Mouse (Mus musculus): Measurements from ENCODE around the gene Glt28d2. TPM values are rescaled to one million over a fixed set of nuclear protein-coding genes. Genes with fewer than 3 reads are reported as not detected.
A peak's percentile ranks its signal among the peaks of the same experiment; 100 is the strongest.

Gene Glt28d2
- polyA plus RNA-seq, 1 experiment: 1.0 TPM

- no peak for TF ChIP-seq POLR2A (IDR thresholded peaks at IDR 0.05; ENCODE audit: low read depth, low read length)
- TF ChIP-seq CTCF (IDR thresholded peaks at IDR 0.05; ENCODE audit: borderline replicate concordance, insufficient read depth, low read length): no peak
- H3K4me3 ChIP-seq (ENCODE audit: insufficient read depth, low read length): no peak overlapping the region
- H3K4me1 ChIP-seq (ENCODE audit: control insufficient read depth, insufficient read depth, low read length): peaks cover 3% of the 10 kb centered on the region; the same call in 1 of the 2 replicates
- H3K27ac ChIP-seq (ENCODE audit: insufficient read depth, low read length): peak overlapping the region; percentile 22; the same call in 1 of the 2 replicates
Measured at GRCm38 (mm10) chr3:85880687-85881086, 6.6 kb downstream of the Glt28d2 start.

- Histone ChIP-seq H3K4me1 (ENCODE audit: control insufficient read depth, insufficient read depth, low read length) (peaks cover 3% of the 10 kb centered on the region; the same call in 1 of the 2 replicates), H3K4me3 (ENCODE audit: insufficient read depth, low read length) (no peak overlapping the region), H3K27ac (ENCODE audit: insufficient read depth, low read length) (no peak overlapping the region)
- TF ChIP-seq CTCF (IDR thresholded peaks at IDR 0.05; ENCODE audit: borderline replicate concordance, insufficient read depth, low read length): no peak
- no peak for TF ChIP-seq POLR2A (IDR thresholded peaks at IDR 0.05; ENCODE audit: low read depth, low read length)
Measured at GRCm38 (mm10) chr3:85880068-85880467, 7.2 kb downstream of the Glt28d2 start.

GRCm38 (mm10) chr3:85878911-85879310 lies 8.4 kb downstream of the Glt28d2 start:
- Histone ChIP-seq H3K4me3 (ENCODE audit: insufficient read depth, low read length) (no peak overlapping the region), H3K27ac (ENCODE audit: insufficient read depth, low read length) (no peak overlapping the region), H3K4me1 (ENCODE audit: control insufficient read depth, insufficient read depth, low read length) (peaks cover 3% of the 10 kb centered on the region; the same call in 1 of the 2 replicates)
- TF ChIP-seq POLR2A (IDR thresholded peaks at IDR 0.05; ENCODE audit: low read depth, low read length) (no peak), CTCF (IDR thresholded peaks at IDR 0.05; ENCODE audit: borderline replicate concordance, insufficient read depth, low read length) (no peak)

GRCm38 (mm10) chr3:85863996-85864395 lies 23.3 kb downstream of the Glt28d2 start:
- no peak overlapping the region for H3K4me3 ChIP-seq (ENCODE audit: insufficient read depth, low read length)
- H3K27ac ChIP-seq (ENCODE audit: insufficient read depth, low read length): no peak overlapping the region
- no peaks in the 10 kb centered on the region for H3K4me1 ChIP-seq (ENCODE audit: control insufficient read depth, insufficient read depth, low read length)
- TF ChIP-seq CTCF (IDR thresholded peaks at IDR 0.05; ENCODE audit: borderline replicate concordance, insufficient read depth, low read length) (no peak), POLR2A (IDR thresholded peaks at IDR 0.05; ENCODE audit: low read depth, low read length) (no peak)

GRCm38 (mm10) chr3:85862886-85863285 lies 24.4 kb downstream of the Glt28d2 start:
- TF ChIP-seq POLR2A (IDR thresholded peaks at IDR 0.05; ENCODE audit: low read depth, low read length) (no peak), CTCF (IDR thresholded peaks at IDR 0.05; ENCODE audit: borderline replicate concordance, insufficient read depth, low read length) (no peak)
- no peak overlapping the region for H3K27ac ChIP-seq (ENCODE audit: insufficient read depth, low read length)
- H3K4me1 ChIP-seq (ENCODE audit: control insufficient read depth, insufficient read depth, low read length): no peaks in the 10 kb centered on the region

GRCm38 (mm10) chr3:85860996-85861395 lies 26.3 kb downstream of the Glt28d2 start:
- no peak for TF ChIP-seq CTCF (IDR thresholded peaks at IDR 0.05; ENCODE audit: borderline replicate concordance, insufficient read depth, low read length)
- no peak for TF ChIP-seq POLR2A (IDR thresholded peaks at IDR 0.05; ENCODE audit: low read depth, low read length)
- no peak overlapping the region for H3K4me3 ChIP-seq (ENCODE audit: insufficient read depth, low read length)
- H3K4me1 ChIP-seq (ENCODE audit: control insufficient read depth, insufficient read depth, low read length): no peaks in the 10 kb centered on the region
- no peak overlapping the region for H3K27ac ChIP-seq (ENCODE audit: insufficient read depth, low read length)

More at GRCm38 (mm10) chr3:85862886-85863285, 24.4 kb downstream of the Glt28d2 start:
- H3K4me3 ChIP-seq (ENCODE audit: insufficient read depth, low read length): no peak overlapping the region

GRCm38 (mm10) chr3:85859311-85859710 lies 28.0 kb downstream of the Glt28d2 start:
- TF ChIP-seq POLR2A (IDR thresholded peaks at IDR 0.05; ENCODE audit: low read depth, low read length): no peak
- no peak for TF ChIP-seq CTCF (IDR thresholded peaks at IDR 0.05; ENCODE audit: borderline replicate concordance, insufficient read depth, low read length)
- Histone ChIP-seq H3K4me1 (ENCODE audit: control insufficient read depth, insufficient read depth, low read length) (no peaks in the 10 kb centered on the region), H3K27ac (ENCODE audit: insufficient read depth, low read length) (no peak overlapping the region), H3K4me3 (ENCODE audit: insufficient read depth, low read length) (no peak overlapping the region)

- Histone ChIP-seq H3K4me3 (ENCODE audit: insufficient read depth, low read length) (no peak overlapping the region), H3K27ac (ENCODE audit: insufficient read depth, low read length) (no peak overlapping the region), H3K4me1 (ENCODE audit: control insufficient read depth, insufficient read depth, low read length) (no peaks in the 10 kb centered on the region)
- TF ChIP-seq POLR2A (IDR thresholded peaks at IDR 0.05; ENCODE audit: low read depth, low read length) (no peak), CTCF (IDR thresholded peaks at IDR 0.05; ENCODE audit: borderline replicate concordance, insufficient read depth, low read length) (no peak)
Measured at GRCm38 (mm10) chr3:85858140-85859135, 28.9 kb downstream of the Glt28d2 start.

GRCm38 (mm10) chr3:85857083-85857482 lies 30.2 kb downstream of the Glt28d2 start:
- H3K27ac ChIP-seq (ENCODE audit: insufficient read depth, low read length): no peak overlapping the region
- no peaks in the 10 kb centered on the region for H3K4me1 ChIP-seq (ENCODE audit: control insufficient read depth, insufficient read depth, low read length)
- H3K4me3 ChIP-seq (ENCODE audit: insufficient read depth, low read length): no peak overlapping the region
- TF ChIP-seq POLR2A (IDR thresholded peaks at IDR 0.05; ENCODE audit: low read depth, low read length): no peak
- TF ChIP-seq CTCF (IDR thresholded peaks at IDR 0.05; ENCODE audit: borderline replicate concordance, insufficient read depth, low read length): no peak

- Histone ChIP-seq H3K4me1 (ENCODE audit: control insufficient read depth, insufficient read depth, low read length) (no peaks in the 10 kb centered on the region), H3K4me3 (ENCODE audit: insufficient read depth, low read length) (no peak overlapping the region), H3K27ac (ENCODE audit: insufficient read depth, low read length) (no peak overlapping the region)
- TF ChIP-seq CTCF (IDR thresholded peaks at IDR 0.05; ENCODE audit: borderline replicate concordance, insufficient read depth, low read length) (no peak), POLR2A (IDR thresholded peaks at IDR 0.05; ENCODE audit: low read depth, low read length) (no peak)
Measured at GRCm38 (mm10) chr3:85855947-85856346, 31.4 kb downstream of the Glt28d2 start.

All from embryonic fibroblast, embryonic 13.5 days (primary cell).